Mouse (Mus musculus) brain, embryonic 18.5 days (tissue): ENCODE data around the gene Pcdh7.

Experiments used
- DNase-seq: peaks from one replicate; pipeline ENCODE4 v3.0.0-alpha.2; 2012; ENCODE audit warnings: low read depth, low spot score

Pcdh7 gene

GRCm38 (mm10) chr5:57907218-57907617 lies 189.5 kb downstream of the Pcdh7 start:
- no peak for DNase-seq

GRCm38 (mm10) chr5:57921140-57921539 lies 203.4 kb downstream of the Pcdh7 start:
- DNase-seq = no peak

GRCm38 (mm10) chr5:57931331-57931730 lies 213.6 kb downstream of the Pcdh7 start:
- DNase-seq = peak; percentile 42

GRCm38 (mm10) chr5:57931738-57932137 lies 214.0 kb downstream of the Pcdh7 start:
- peak; percentile 43 for DNase-seq

GRCm38 (mm10) chr5:57934666-57935065 lies 216.9 kb downstream of the Pcdh7 start:
- no peak for DNase-seq

GRCm38 (mm10) chr5:57940457-57940856 lies 222.7 kb downstream of the Pcdh7 start:
- no peak for DNase-seq

GRCm38 (mm10) chr5:57943176-57943575 lies 225.4 kb downstream of the Pcdh7 start:
- DNase-seq = no peak

- no peak for DNase-seq
Observed at GRCm38 (mm10) chr5:57943611-57944010, 225.8 kb downstream of the Pcdh7 start.

GRCm38 (mm10) chr5:57945419-57945818 lies 227.7 kb downstream of the Pcdh7 start:
- DNase-seq = no peak

GRCm38 (mm10) chr5:57959317-57959716 lies 241.6 kb downstream of the Pcdh7 start:
- no peak for DNase-seq

- no peak for DNase-seq
Observed at GRCm38 (mm10) chr5:57963792-57964191, 246.0 kb downstream of the Pcdh7 start.

GRCm38 (mm10) chr5:57964201-57964600 lies 246.4 kb downstream of the Pcdh7 start:
- DNase-seq = no peak

GRCm38 (mm10) chr5:57993584-57993983 lies 275.8 kb downstream of the Pcdh7 start:
- no peak for DNase-seq

GRCm38 (mm10) chr5:58021331-58021730 lies 303.6 kb downstream of the Pcdh7 start:
- no peak for DNase-seq

- peak; percentile 34 for DNase-seq
Observed at GRCm38 (mm10) chr5:58025123-58025522, 307.4 kb downstream of the Pcdh7 start.

GRCm38 (mm10) chr5:58025759-58026158 lies 308.0 kb downstream of the Pcdh7 start:
- peak; percentile 12 for DNase-seq

- DNase-seq = peak; percentile 12
Observed at GRCm38 (mm10) chr5:58039875-58040274, 322.1 kb downstream of the Pcdh7 start.

GRCm38 (mm10) chr5:58044216-58044615 lies 326.4 kb downstream of the Pcdh7 start:
- no peak for DNase-seq

- DNase-seq = peak; percentile 58
Observed at GRCm38 (mm10) chr5:58081054-58081453, 363.3 kb downstream of the Pcdh7 start.

GRCm38 (mm10) chr5:58082230-58082629 lies 364.5 kb downstream of the Pcdh7 start:
- DNase-seq = no peak

GRCm38 (mm10) chr5:58083056-58083455 lies 365.3 kb downstream of the Pcdh7 start:
- no peak for DNase-seq

GRCm38 (mm10) chr5:58083972-58084371 lies 366.2 kb downstream of the Pcdh7 start:
- no peak for DNase-seq

- DNase-seq = peak; percentile 22
Observed at GRCm38 (mm10) chr5:58108665-58109364, 391.0 kb downstream of the Pcdh7 start.

- no peak for DNase-seq
Observed at GRCm38 (mm10) chr5:58116096-58116495, 398.3 kb downstream of the Pcdh7 start.
